Mouse (Mus musculus) neutrophil, adult 59 days (primary cell): Measurements from ENCODE around the gene Pdap1. TPM values are rescaled to one million over a fixed set of nuclear protein-coding genes. Genes with fewer than 3 reads are reported as not detected.

ENCODE experiments used
- total RNA-seq, 2 experiments: library from RNA; stranded (reverse); gene quantifications; 1 replicate in 1 of 2; 2 replicates in 1 of 2; pipeline ENCODE4 v1.2.4; 2023

Gene Pdap1
- 10 to 100 TPM; 39.5 to 40.4 TPM for total RNA-seq

GRCm38 (mm10) chr5:145139571-145140519, at the start of gene Pdap1, which contains the start of gene Bud31:
Pdap1 (minus strand) TSS chr5:145140238.
Bud31 (plus strand) TSS chr5:145140362.

GRCm38 (mm10) chr5:145166536-145167305, 26.7 kb upstream of the Pdap1 start, which contains the start of the genes Ptcd1 and Cpsf4:
Ptcd1 (minus strand) TSS chr5:145167108.
Cpsf4 (plus strand) TSS chr5:145167213.

GRCm38 (mm10) chr5:145114071-145114605, 25.9 kb downstream of the Pdap1 start, which contains the start of gene Arpc1b:
Arpc1b (plus strand) TSS chr5:145114215.

GRCm38 (mm10) chr5:145083632-145084451, 56.2 kb downstream of the Pdap1 start, which contains the start of the genes Arpc1a and Kpna7:
Arpc1a (plus strand) TSS chr5:145083830.
Kpna7 (minus strand) TSS chr5:145084030.

Other genes with a start within 250 kb of the Pdap1 start
- gene Smurf1, start 174.4 kb downstream of the Pdap1 start, total RNA-seq: 10 to 100 TPM; 11.9 to 13.4 TPM
- gene Gm4871, start 107.5 kb downstream of the Pdap1 start, total RNA-seq: not detected
- gene 1700018F24Rik, start 97.2 kb downstream of the Pdap1 start, total RNA-seq: not detected
- gene Arpc1a, start 56.4 kb downstream of the Pdap1 start, total RNA-seq: 10 to 100 TPM; 91.4 to 98.0 TPM
- not detected for gene Kpna7, start 56.2 kb downstream of the Pdap1 start, total RNA-seq
- gene Arpc1b, start 26.0 kb downstream of the Pdap1 start, total RNA-seq: 1,000 to 10,000 TPM; 1,066 to 1,148 TPM
- gene Bud31, start 124 bp upstream of the Pdap1 start, total RNA-seq: 100 to 1,000 TPM; 131 to 134 TPM
- gene Ptcd1, start 26.9 kb upstream of the Pdap1 start, total RNA-seq: 10 to 100 TPM; 15.9 to 17.0 TPM
- 10 to 100 TPM; 26.6 to 27.8 TPM for gene Cpsf4, start 27.0 kb upstream of the Pdap1 start, total RNA-seq
- gene Atp5j2, start 51.8 kb upstream of the Pdap1 start, total RNA-seq: 100 to 1,000 TPM in 1 of 2 experiments, 10 to 100 TPM in 1; 89.0 to 108 TPM
- 10 to 100 TPM; 13.4 to 14.8 TPM for gene Zkscan14, start 61.6 kb upstream of the Pdap1 start, total RNA-seq
- gene Zkscan5, start 64.3 kb upstream of the Pdap1 start, total RNA-seq: 1 to 10 TPM; 4.2 to 7.5 TPM
- 10 to 100 TPM; 51.8 to 60.0 TPM for gene Zfp655, start 91.5 kb upstream of the Pdap1 start, total RNA-seq
- 10 to 100 TPM in 1 of 2 experiments, 1 to 10 TPM in 1; 9.5 to 16.1 TPM for gene Zscan25, start 140.3 kb upstream of the Pdap1 start, total RNA-seq
- gene Cyp3a57, start 205.0 kb upstream of the Pdap1 start, total RNA-seq: not detected